Mouse (Mus musculus) brown adipose tissue, adult 24 weeks (tissue): ENCODE data around the gene Brinp2. TPM values are rescaled to one million over a fixed set of nuclear protein-coding genes. Genes with fewer than 3 reads are reported as not detected.

ENCODE experiments used
- H3K27ac ChIP-seq: fragments of 200-500 bp; replicated peaks from 2 replicates; pipeline ENCODE4 v1.5.1; 2012; ENCODE audit warnings: low read depth, mild to moderate bottlenecking, low read length
- H3K4me1 ChIP-seq: fragments of 200-500 bp; 2 replicates; pipeline ENCODE4 v1.6.1; 2012; ENCODE audit warnings: low read length, mixed read lengths; ENCODE audit not compliant: control insufficient read depth, insufficient read depth, insufficient read length
- H3K4me3 ChIP-seq: fragments of 200-500 bp; 2 replicates; pipeline ENCODE4 v1.5.1; 2012; ENCODE audit warnings: low read depth, mild to moderate bottlenecking, low read length, moderate library complexity; ENCODE audit not compliant: insufficient read depth
- polyA plus RNA-seq: library from polyadenylated mRNA; stranded (reverse); fragments of >200 nt; gene quantifications from 2 replicates; pipeline ENCODE4 v1.2.4, GENCODE M21; 2012; ENCODE audit not compliant: missing spikeins, insufficient read depth, insufficient read length

Gene Brinp2
- polyA plus RNA-seq, 1 experiment = not detected

DNA sequence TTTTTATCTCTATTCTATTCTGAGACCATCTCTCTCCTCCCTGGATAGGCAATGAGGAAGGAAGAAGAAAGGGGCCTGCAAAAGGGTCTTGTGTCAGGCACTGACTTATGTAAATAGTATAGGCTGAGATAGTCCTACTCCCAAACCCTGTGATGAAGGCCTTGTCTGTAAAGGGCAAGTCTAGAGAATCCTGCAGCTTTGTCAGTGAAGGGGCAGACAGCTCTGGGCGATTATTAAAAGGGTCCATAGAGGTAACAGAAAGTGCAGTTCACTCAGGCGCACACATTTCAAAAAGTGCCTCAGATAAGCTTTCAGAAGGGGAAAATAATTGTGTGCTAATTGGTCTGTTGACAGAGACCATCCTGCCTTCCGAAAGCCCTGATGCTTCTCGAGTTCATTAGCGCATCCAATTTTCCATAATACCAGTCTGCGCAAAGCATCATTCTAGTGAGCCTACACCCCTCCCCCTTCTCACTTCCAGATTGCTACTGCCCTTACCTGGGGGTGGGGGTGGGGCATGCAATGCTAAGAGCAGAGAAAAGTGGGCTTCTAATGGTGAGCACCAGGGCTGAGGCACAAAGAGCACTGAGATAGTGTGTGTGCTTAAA, 97.3 kb downstream of the Brinp2 start:
- Histone ChIP-seq H3K27ac (no peak overlapping the region), H3K4me1 (no peaks in the 10 kb centered on the region)

DNA sequence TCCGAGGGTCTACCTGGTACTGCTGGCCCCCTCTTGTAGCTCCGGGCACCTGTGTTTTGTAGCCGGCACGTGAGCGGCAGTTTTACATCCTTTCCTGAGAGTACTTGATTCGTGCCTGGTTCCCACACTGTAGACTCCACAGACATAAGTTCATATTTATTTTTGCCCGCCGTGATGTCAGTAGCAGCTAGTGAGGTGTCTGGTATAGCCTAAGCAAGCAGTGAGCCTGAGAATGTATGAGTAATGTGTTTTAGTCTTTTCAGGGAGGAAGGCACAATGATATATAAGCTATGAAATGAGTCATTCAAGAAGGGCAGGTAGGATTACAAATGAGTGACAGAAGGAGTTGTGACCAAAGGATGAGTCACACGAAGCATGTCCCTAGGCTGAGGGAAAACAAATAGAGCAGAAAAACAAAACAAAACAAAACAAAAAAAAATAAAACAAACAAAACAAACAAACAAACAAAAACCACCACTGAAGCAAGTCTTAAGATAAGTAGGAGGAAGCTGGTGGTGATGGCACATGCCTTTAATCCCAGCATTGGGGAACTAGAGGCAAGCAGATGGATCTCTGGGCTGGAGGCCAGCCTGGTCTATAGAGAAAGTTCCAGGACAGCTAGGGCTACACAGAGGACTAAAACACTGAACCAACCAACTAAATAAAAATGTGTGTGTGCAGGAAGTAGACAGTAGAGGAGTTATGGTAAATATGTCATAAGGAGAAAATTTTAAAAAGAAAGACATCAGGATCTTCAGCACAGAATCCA, 100.0 kb downstream of the Brinp2 start:
- Histone ChIP-seq H3K27ac (no peak overlapping the region), H3K4me3 (no peak overlapping the region), H3K4me1 (no peaks in the 10 kb centered on the region)

More for the DNA sequence above, 97.3 kb downstream of the Brinp2 start:
- H3K4me3 ChIP-seq = no peak overlapping the region

DNA sequence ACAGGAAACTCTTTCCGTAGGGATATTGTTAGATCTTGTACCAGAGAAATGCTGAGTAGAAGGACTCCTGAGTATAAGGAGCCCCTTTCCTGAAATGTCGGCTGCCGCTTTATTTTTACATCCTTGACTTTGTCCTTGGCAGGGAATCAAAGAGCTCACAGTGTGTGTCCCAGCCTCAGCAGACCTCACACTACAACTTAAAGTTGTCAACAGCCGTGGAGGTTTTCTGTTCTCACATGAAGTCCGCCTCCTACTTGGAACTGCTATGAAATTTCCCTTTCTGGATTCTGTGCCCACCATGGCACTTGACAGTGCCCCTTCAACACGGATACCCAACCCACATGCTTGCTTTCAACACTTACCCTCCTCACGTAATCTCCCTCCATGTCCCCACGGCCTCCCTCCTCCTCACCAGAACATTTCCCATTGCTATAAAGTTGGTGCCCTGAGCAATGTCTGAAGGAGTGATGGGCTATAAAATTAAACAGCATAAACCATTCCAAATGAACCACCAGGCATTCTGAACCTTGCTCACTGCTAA, 103.4 kb downstream of the Brinp2 start:
- no peaks in the 10 kb centered on the region for H3K4me1 ChIP-seq
- no peak overlapping the region for H3K4me3 ChIP-seq
- H3K27ac ChIP-seq = no peak overlapping the region

DNA sequence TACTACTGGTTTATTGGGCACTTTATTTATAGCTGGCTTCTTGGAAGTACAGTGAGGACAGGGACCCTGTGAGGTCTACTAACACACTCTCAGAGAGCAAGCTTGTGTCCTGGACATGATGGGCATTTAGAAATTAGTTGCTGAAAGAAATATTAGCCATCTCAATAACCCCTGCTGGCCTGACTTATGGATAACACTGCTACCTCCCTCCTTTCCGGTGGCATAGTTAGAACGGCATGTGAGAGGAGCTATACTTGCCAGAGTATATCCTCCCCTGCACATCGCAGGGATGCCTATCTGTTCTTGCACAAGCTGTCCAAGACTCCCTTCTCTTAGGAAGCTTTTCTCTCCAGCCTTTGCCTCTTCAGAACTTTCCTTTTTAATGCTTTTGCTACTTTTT, 107.9 kb downstream of the Brinp2 start:
- H3K4me1 ChIP-seq = no peaks in the 10 kb centered on the region
- no peak overlapping the region for H3K27ac ChIP-seq
- H3K4me3 ChIP-seq = no peak overlapping the region

DNA sequence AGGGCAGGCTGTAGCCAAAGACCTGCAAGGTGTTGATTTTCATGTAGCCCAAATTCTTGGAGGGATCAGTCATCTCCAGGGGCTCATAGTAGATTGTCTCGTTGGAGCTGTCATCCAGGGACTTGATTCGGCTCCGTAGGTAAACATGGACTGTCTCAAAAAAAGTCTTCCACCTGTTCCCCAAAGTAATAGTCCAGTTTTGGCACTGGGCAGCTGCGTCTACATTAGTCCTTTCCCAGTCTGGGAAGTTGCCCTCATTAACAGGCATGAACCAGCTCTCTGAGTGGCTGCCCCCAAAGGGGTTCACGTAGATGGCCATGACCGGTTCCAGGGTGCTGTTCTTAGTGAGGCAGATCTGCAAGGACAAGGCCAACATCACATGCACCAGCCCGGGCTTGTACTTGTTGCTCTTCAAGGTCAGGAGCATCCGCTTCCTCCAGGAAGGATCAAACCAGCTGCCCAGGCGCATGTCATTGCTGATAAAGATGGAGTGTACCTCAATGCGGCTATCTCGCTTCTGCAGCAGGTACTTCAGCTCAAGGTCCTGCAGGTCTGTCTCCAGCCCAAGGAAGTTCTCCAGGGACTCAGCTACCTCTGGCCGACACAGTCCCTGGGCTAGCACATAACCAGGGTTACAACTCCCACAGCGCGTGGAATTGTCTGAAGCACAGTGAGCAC, 109.5 kb downstream of the Brinp2 start:
- Histone ChIP-seq H3K27ac (no peak overlapping the region), H3K4me3 (no peak overlapping the region), H3K4me1 (no peaks in the 10 kb centered on the region)

DNA sequence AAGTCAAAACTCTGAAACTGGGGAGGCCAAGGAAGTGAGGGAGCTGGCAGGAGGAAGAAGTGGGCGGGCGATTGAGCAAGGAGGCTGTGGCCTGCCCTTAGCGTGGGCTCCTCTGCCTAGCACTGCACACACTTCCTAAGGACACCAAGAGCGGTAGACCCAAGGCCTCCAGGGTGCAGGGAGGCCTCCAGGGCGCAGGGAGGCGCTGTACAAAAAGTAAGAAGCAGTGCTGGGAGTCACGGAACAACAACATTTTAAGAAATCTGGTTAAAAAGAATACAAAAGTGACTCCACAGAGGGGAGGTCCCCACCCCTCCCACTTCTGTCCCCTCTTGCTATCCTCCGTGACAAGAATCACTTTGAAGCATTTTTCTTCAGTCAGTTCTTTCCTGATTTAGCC, 110.6 kb downstream of the Brinp2 start:
- Histone ChIP-seq H3K4me3 (no peak overlapping the region), H3K27ac (no peak overlapping the region), H3K4me1 (no peaks in the 10 kb centered on the region)

DNA sequence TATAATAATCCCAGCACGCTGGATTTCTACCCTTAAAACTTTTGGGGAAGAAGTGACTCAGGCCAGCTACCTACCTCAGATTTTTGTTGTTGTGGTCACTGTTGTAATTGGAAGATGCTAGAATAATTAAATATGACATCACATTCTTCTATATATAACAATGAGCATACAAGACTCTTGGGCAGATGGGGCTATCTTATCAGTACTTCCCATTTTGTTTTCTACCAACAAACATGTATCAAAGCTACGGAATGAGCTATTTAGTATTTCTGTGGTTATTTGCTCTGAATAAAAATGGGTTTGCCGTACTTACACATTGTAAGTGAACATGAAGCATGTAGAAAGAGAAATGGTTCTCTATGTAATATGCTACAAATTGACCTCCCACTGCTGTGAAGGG, 112.1 kb downstream of the Brinp2 start:
- H3K27ac ChIP-seq = no peak overlapping the region
- H3K4me3 ChIP-seq = no peak overlapping the region
- no peaks in the 10 kb centered on the region for H3K4me1 ChIP-seq

DNA sequence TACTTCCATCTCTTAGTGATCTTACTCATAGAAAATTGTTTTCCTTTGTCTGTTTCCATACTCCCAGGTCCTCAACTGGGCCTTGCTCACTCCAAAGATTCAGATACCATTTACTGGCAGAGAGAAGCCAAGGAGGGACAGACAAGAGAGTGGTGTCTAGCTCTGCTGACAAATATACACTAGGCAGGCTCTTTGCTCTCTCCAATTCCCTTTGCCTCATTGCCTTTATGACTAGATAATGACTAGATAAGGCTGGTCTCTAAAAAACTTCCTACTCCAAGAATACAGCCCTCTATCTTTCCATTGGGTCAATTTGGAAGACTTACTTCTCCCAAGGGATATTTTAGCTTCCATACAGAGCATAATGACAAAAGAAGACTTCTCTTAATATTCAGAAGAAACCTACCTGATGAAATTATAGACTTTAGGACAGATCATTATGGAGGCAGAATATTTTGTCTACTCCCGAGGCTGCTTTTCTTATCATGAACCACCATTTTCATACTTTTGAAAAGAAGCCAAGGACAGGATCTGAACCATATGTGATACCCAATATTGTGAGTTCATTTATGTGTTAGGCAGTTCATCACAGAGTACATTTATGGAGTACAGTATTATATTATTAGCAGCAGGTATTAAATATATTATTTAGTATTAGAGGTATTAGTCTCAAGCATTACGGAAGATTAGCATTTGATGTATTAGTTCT, 114.1 kb downstream of the Brinp2 start:
- Histone ChIP-seq H3K4me3 (no peak overlapping the region), H3K4me1 (no peaks in the 10 kb centered on the region), H3K27ac (no peak overlapping the region)

DNA sequence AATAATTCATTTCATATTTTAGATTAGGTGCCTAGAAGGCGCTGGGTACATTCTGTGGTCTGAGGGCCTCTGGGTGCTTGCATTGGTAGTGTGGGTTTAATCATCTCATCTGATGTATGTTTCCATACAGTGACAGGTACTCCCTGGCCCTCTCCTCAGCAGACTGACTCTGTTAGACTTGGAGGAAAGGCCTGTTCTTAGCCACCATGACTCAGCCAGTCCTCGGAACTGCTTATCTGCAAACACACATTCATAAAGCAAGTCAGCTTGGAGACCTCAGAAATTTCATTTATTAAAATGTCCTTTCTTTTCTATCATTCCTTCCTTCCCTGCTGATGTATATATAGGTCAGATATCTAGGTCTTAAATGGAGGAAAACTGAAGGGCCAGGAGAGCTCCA, 116.3 kb downstream of the Brinp2 start:
- Histone ChIP-seq H3K4me3 (no peak overlapping the region), H3K27ac (no peak overlapping the region), H3K4me1 (no peaks in the 10 kb centered on the region)

DNA sequence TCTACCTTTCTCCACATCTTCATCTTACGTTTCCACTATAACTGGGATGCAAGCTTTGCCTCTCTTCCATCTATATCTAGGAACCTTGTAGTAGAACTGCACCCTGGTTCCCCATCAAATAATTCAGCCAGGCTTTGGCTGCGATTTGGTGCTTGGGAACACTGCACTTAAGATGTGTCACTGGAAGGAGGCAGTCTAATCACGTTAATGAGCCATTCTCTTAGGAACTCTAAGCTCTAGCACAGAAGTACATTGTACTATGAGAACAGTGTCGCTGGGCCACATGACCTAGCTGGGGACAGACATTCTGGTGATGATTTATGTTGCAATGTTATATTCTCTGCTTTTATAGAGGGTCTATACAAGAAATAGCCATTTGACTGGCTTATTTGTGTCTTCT, 117.4 kb downstream of the Brinp2 start:
- no peaks in the 10 kb centered on the region for H3K4me1 ChIP-seq
- no peak overlapping the region for H3K4me3 ChIP-seq
- H3K27ac ChIP-seq = no peak overlapping the region

DNA sequence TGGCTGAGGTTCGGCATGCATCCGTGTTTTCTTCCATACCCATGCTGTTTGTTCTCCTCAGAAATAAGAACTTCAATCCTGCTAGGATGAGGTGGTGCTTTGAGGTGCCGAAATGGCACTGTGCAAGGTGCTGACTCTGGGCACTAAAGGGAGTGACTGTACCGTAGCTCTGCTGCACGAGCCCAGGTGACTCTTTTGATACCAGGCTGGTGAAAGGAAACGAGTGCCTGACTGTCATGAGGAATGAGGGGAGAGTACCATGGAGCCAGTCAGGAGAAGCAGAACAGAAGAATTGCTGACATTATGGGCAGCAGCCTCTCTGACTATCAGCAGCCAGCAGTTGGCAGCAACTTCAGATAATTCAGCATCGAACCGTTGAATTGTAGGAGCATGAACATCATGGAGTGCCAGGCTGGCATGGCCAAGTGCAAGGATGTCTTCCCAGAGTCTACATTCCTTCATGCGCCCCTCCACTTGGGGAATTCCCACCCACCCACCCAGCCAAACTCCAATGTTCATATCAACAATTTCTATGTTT, 127.4 kb downstream of the Brinp2 start:
- Histone ChIP-seq H3K27ac (no peak overlapping the region), H3K4me3 (no peak overlapping the region), H3K4me1 (no peaks in the 10 kb centered on the region)

DNA sequence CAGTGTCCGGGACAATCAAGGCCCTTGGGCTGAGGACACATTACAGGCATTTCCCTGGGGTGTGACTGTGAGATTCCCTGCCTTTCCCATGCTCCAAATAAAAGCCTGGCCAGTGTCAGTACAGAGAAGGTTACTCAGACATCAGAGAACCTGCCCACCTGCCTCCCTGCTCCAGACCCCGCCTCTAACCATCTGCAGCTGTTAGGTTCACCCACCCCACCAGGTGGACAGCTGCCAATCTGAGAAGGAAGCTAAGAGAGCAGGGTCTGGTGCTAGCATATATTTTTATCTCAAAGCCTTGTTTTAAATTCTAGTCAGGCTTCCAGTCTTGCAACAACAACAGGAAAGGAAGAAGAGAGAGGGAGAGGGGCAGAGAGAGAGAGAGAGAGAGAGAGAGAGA, 128.9 kb downstream of the Brinp2 start:
- no peak overlapping the region for H3K4me3 ChIP-seq
- no peak overlapping the region for H3K27ac ChIP-seq
- no peaks in the 10 kb centered on the region for H3K4me1 ChIP-seq

DNA sequence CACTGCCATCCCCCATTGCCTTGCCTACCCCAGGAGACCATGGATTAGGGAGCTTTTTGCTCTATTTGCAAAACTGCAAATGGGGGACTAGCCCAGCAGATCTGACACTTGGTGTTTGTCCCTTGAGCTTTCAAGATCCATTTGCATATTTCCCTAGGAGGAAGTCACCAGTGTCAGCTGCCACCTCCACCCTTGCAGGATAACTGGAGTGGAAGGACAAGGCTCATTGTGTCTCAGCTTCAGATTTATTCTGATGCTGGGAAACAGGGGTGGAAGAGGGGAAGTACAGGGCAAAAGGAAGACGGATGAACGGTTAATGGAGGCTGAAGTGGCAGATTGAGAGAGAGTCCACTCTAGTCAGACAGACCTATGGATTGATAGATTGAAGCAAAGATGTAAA, 129.4 kb downstream of the Brinp2 start:
- Histone ChIP-seq H3K4me1 (no peaks in the 10 kb centered on the region), H3K4me3 (no peak overlapping the region), H3K27ac (no peak overlapping the region)

DNA sequence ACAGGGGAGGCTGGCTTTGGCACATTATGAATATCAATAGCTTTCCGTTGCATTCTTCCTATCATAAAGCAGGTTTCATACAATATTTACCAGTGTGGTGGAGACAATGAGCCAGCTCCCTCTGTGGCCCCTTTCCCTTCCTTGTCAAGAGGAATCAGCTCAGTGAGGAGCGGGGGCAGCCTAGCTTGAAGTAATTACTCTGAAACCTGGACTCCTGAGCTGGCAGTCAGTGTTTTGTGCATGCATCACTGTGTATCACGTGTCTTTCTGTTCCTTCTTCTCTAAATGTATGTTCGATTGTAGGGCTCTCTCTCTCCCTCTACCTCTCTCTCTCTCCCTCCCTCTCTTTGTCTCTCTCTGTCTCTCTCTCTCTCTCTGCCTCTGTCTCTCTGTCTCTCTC, 135.1 kb downstream of the Brinp2 start:
- Histone ChIP-seq H3K4me1 (no peaks in the 10 kb centered on the region), H3K4me3 (no peak overlapping the region), H3K27ac (no peak overlapping the region)

DNA sequence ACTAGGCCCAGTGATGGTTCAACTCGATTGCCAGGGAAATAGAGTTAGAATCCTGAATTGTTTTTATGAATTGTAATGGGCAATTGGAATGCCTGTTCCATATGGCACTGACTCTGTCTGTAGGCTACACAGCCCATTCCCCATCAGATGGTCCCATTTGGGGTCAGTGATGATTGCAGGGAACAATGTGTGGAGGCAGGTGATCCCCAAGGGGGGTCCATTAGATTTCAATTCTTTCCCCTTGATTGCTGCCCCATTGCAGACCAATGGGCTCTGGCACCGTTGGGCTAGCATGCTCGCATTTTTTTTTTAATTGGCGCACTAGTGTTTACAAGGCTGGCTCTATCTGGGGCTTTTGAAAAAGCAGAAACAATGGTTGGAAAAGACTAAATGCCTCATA, 136.0 kb downstream of the Brinp2 start:
- Histone ChIP-seq H3K4me3 (no peak overlapping the region), H3K4me1 (no peaks in the 10 kb centered on the region), H3K27ac (no peak overlapping the region)
